Mouse (Mus musculus): Measurements from ENCODE around the gene Zp3.

The Zp3 gene

GRCm38 (mm10) chr5:136014877-136015276 lies 35.0 kb downstream of the Zp3 start:
- DNase-seq: no peak

- DNase-seq: no peak
Observed at GRCm38 (mm10) chr5:136015586-136015985, 35.7 kb downstream of the Zp3 start.

GRCm38 (mm10) chr5:136016014-136016876 lies 36.3 kb downstream of the Zp3 start:
- DNase-seq: no peak

GRCm38 (mm10) chr5:136017262-136017661 lies 37.4 kb downstream of the Zp3 start:
- no peak for DNase-seq

- DNase-seq: no peak
Observed at GRCm38 (mm10) chr5:136018726-136019125, 38.8 kb downstream of the Zp3 start.

GRCm38 (mm10) chr5:136019907-136020306 lies 40.0 kb downstream of the Zp3 start:
- no peak for DNase-seq

GRCm38 (mm10) chr5:136025712-136026111 lies 45.8 kb downstream of the Zp3 start:
- DNase-seq: peak; percentile 23

- DNase-seq: no peak
Observed at GRCm38 (mm10) chr5:136026859-136027258, 47.0 kb downstream of the Zp3 start.

- DNase-seq: no peak
Observed at GRCm38 (mm10) chr5:136027612-136028311, 47.9 kb downstream of the Zp3 start.

GRCm38 (mm10) chr5:136034868-136035267 lies 55.0 kb downstream of the Zp3 start:
- no peak for DNase-seq

GRCm38 (mm10) chr5:136035285-136035684 lies 55.4 kb downstream of the Zp3 start:
- DNase-seq: no peak

- no peak for DNase-seq
Observed at GRCm38 (mm10) chr5:136036667-136037066, 56.8 kb downstream of the Zp3 start.

Measured in cerebellum, adult 8-10 months (tissue).